Mouse (Mus musculus) layer of hippocampus, adult 18-20 months (tissue): ENCODE data around the gene Acss1. TPM values are rescaled to one million over a fixed set of nuclear protein-coding genes. Genes with fewer than 3 reads are reported as not detected.

Experiments
- DNase-seq, 2 experiments: peaks; one replicate each; pipeline ENCODE4 v3.0.0; 2022; ENCODE audit warnings: low spot score in 2 of 2
- total RNA-seq, 2 experiments: library from RNA; stranded (reverse); gene quantifications; 2 replicates each; pipeline ENCODE4 v1.2.3; 2021

Acss1 gene
- total RNA-seq, 2 experiments from 2014 or later, result 23.7 to 25.7 TPM

DNA sequence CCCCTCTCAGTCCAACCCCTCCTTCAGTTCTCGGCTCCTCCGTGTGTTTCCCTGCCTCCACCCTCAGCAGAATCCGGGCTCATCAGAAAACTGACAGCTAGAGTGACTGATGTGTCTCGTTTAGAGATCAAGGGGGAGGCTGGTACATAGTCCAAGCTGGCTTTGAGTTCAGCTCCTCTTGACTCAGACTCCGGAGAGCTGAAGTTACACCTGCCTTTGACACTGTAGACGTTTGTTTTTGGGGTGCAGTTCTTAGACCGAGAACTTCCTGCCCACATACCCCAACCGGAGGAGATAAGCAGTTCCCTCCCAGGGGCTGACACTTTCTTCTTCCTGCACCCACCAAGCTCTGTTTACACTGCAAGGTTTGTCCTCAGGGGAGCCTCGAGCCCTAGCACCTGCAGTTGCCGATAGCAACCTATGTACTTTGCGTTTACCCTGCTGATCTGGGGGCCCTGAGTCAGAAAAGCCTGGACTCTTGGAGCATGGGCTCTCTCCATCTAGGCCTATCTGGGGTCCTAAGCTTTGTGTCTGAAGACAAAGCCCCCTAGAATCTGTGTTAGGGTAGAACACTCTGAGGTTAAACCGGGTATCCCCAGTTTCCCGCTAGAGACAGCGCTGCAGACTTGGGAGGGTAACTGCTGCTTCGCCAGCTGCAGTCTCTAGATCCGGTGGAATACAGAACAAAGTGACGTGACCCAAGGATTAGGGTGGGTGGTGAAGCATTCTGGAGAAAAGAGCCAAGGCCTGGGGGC, 1.1 kb downstream of the Acss1 start:
- DNase-seq, result no peak

DNA sequence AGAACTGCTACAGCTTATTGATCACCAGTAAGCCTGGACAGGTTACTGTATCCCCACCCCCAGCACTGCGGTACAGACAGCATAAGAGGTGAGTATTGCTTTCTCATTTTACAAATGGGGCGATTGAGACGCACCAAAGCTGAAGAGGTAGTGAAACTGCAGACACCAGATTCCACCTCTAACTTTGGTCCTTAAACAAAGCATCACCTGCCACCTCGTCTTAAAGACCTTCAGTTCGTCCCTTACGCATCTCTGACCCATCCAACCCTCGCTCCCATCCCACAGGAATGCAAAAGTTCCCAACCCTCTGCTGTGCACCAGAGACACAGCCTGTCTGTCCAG, 1.6 kb downstream of the Acss1 start:
- DNase-seq, result no peak

DNA sequence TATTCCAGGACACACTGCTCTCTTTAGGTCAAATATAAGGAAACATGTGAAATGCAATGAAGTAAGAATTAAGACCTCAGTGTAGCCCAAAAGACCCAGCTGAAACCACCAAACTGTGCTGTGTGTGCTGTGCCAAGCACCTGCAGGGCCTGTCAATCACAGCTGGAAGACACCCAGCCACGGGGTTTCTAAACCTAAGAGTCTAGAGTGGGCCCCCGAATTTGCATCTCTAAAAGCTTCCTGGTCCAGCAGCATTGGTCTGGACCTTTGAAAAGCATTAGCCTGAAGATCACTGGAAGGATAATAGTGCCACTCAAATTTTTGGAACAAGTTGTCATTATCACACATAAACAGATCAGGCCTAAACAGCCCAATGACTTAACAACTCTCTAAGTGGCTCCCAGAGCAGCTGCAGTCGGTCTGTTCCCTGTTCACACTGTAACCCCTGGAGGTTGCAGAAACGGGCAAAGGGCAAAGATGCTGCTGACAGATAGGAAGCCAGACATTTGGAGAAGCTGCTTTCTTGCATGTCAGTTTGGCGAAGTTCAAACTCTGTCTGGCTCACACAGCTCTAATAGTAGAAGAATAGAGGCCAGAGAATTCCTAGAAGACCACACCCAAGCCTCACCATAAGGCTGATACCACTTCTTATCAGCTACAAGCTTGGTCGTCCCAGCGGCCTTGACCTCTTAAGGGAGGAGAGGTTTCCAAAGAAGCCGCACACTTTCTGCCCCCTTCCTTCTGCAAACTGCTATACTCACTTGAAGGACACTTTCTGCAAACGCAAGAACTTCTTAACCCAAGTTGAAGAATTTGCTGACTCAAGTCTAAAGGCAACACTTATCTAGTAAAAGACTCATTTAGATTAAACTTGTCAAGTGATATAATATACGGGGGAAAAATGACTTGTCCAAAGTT, 2.5 kb downstream of the Acss1 start:
- no peak for DNase-seq

DNA sequence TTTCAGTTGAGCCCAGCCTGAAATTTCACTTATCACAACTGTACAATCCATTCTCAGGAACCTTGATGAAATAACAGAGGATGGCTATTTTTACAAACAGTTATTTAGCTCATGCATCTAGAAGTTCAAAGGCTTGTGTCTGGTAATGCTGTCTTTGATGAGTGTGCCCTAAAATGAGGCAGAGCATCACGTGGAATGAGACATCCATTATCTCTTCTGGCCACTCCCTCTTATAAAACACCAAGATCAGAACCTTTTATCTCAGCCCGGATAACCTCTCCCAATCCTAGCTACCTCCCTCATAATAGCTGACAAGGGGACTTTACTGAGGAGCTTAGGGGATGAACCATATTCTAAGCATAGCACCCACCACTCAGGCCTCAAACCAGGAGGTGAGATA, 3.3 kb downstream of the Acss1 start:
- DNase-seq, result no peak

DNA sequence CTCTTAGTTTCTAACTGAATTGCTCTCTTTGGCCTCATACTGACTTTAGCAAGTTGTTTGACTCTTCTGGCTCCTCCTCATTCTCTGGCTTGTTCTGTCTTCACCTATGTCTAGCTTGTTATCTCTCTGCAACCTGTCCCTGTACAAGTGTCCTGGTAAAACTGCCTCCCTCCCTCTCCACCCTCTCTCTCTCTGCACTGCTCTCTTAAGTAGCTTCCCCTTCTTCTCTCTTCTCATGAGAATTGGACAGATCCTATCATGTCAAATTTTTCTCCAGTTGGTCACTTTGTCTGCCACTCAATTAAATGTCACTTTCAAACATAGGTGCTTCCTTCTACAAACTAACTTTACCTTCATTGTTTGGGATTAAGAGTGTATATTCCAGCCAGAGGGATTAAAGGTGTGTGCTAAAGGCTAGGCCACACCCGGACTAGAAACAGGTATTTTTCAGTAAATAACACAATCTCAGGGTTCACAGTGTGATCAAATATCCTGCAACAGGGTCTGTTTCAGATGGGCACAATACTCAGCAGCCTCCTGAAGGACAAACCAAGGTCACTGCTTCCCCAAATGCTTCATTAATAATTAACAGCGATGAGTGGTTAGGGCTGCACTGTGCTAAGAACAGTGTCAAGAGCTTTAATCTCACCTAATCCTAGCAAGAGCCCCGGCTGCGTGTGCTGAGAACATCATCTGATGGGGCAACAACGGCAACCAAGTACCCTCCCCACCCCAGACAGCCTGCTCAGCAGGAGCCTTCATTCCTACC, 4.0 kb downstream of the Acss1 start:
- no peak for DNase-seq

DNA sequence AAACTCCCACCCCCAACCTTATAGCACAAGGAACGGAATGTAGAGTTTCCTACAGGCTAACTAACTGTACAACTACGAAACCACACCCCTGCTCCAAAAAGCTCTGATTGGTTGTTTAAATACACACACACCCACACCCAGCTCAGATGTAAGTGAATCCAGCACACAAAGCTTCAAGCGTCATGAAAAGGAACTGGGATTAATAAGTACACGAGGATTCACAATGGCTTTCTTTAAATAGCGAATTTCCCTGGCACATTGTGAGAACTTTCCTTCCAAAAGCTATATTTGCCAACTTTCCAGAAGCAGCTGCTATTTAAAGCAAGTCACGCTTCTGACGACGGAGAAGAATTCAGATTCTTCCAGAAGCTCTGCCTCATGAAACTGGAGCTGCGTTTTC, 5.0 kb downstream of the Acss1 start:
- DNase-seq, result peak in 1 of 2 experiments; percentile 69

DNA sequence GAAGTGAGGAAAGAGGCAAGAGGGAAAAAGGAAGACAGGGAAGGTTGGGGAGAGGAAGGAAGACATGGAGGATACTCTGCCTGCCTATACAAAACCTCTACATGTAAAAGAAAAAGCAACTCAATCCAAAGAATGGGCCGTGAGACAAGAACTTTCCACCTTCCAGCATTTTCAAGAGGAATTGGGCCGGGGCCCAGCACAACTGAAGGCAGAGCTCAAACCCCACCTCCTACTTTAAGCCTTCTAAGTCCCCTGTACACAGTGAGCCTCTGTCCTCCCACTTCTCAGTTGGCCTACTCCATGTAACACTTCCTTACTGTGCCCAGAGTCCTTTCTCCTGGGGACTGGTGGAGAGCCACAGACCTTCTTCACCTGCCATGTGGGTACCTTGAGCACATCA, 6.3 kb downstream of the Acss1 start:
- no peak for DNase-seq

DNA sequence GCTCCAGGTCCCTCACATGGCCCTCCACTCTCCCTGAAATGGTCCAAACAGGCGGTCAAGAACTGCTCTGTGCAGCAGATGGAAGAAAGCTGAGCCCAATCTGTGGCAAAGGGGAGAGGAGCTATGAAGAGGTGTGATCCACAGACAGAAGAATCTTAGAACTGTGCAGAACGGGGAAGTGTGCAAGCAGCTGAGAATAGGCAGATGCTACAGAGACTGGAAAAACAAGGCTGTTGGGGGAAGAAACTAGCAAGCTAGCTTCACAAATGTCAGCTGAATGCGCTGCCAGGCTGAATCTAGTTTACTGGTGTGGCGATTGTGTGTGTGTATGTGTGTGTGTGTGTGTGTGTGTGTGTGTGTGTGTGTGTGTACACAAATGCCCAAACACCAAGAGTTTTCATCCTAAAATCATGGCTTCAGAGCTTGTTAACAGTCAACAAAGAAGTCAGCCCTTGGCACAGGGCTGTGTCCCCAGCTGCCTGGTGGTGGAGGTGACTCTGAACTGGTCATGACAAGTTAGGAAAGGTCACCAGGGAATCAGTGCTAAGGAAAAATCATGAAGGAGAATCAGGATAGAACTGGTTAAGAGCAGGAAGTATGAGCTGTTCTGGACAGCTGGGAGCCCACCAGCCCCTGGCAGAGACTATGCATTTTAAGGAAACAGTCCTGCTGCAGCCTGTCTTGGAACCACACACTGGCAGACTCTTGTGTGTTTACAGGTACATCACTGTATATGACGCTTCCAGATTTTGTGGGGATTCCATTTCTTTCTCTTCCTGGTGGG, 7.4 kb downstream of the Acss1 start:
- no peak for DNase-seq

DNA sequence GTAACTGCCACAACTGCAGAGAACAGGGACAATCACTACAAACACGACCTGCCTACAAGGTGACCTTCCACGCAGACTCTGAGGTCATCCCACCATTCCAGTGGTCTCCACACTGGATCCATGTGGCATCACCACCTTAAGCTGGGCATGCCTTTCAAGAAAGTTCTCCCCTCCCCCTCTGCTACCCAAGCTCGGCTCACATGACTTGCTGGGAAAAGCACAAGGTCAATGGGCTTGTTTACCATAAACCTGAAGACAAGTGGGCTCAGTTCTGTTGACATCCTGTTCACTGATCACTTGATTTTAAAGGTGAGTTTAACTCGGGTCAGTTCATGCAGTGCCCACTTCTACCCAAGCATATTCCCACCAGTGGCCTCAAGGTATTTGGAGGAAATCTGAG, 8.3 kb downstream of the Acss1 start:
- DNase-seq, result no peak

DNA sequence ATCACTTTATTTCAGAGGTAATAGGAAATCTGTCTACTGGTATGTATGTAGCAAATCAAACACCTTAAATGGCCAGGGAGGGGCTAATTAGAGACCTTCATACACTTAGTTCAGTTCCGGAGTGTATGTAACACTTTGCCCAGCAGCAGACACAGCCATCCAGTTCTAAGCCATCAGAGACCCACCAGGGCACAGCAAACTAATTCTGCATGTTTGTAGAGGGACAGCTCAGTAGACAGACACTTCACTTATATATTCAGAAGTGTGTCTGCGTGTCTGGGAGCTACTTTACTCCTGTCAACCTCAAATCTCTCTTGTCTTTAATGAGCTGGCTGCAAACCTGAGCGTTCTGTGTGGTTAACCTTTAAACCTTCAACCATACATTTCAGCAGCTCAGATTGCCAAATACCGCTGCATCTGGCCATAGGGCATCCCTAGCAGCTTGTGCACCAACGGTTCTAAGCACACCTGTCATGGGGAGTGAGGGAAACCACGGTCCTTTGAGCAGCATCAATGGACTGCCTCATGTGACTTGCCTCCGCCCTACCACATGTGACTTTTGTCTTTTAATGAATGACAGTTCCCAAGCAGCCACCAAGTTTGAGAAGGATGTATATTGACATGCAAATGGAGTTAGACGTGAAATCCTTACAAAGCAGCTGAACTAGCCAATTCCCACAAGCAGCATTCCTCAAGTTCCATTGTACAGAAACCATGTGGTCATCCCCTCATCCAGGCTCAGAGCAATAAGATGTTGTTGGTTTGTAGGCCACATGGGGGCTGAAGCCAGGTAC, 11.1 kb downstream of the Acss1 start:
- no peak for DNase-seq

DNA sequence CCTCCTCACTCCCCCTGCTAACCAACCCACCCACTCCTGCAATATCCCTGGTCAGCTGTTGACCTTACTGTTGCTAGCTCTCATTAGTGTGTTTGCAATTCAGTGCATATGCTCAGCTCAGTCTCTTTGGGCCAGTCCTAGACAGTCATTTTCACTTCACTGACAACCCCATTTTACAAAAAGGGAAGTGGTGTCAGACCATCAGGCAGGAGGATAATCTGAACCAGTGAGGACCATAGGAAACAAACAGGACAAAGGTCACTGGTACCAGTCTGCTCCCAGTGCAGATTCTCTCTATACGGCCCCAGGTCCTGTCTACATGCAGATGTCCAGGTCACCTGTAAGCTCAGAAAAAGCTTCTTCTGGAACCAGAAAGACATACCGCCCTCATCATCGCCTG, 12.2 kb downstream of the Acss1 start:
- no peak for DNase-seq

DNA sequence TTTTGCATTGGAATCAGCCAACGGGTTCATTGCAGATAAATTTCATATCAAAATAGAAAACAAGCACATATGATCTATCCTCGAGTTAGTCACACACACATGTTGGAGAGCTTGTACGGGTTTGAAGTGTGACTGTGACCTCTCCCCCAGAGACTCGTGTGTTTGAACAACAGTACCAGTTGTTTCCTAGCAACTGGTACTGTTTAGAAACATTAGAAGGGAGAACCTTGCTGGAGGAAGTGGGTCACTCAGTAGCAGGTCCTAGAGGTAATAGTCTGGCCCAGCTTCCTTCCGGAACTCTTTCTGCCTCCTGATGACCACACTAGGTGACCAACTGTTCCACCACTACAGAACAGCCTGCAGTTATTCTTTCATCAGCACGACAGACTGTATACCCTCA, 13.0 kb downstream of the Acss1 start:
- DNase-seq, result no peak

DNA sequence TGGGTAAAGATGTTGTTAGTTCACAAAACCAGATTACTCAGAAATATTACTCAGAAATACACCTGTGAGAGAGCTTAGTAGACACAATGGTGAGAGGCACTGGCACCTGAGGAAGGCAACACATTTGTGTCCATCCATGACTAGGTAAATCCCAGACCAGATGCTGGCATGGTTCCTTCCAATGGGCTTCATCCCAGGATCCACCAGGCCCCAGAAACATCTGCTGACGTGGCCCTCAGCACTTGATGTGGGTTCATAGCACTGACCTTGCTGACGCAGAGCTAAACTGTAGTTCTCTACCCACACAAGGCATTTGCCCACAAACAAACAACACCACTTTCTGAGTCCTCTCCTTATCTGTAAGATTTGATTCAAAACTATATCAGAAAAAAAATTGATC, 13.5 kb downstream of the Acss1 start:
- no peak for DNase-seq

DNA sequence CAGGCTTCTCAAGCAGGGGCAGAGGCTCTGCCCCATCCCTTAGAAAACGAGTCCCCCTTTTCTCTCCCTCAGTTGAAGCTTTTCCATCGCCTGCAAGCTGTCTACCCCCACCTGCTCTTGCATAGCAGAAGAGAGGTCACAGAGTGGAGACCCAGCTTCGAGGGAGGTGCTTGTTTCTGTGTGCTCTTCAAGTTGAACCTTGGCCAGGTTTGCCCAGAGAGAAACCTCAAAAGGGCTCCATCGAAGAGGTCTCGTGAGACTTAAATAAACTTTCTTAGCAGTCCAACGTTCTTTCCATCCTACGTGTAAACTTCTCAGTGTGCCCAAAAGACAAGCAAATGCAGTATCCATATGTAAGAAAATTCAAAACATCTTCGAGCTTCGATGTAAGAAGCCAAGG, 16.9 kb downstream of the Acss1 start:
- no peak for DNase-seq

DNA sequence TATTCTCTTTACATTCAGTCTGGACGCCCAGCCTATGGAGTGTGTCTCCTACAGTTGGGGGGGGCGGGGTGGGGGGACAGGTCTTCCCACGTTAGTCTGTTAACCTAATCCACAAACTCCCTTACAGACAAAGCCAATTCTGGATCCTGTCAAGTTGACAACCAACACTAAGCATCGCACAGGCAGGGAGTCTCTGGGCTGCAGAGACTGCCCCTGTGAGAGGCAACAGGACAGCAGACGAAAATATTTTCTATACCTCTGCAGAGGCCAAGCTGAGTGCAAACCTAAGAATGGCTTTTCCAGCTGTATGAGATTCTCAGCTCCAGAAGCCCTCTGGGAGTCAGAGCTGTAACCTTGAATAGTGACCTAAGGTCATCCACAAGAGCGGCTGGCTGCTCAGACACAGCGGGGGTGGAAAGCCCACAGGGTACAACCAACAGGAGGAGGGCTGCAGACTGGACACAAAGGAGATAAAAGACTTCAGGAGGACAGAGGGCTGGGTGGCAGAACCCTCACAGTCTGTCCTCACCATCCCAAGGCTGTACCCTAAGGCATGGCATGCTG, 17.7 kb downstream of the Acss1 start:
- DNase-seq, result no peak

DNA sequence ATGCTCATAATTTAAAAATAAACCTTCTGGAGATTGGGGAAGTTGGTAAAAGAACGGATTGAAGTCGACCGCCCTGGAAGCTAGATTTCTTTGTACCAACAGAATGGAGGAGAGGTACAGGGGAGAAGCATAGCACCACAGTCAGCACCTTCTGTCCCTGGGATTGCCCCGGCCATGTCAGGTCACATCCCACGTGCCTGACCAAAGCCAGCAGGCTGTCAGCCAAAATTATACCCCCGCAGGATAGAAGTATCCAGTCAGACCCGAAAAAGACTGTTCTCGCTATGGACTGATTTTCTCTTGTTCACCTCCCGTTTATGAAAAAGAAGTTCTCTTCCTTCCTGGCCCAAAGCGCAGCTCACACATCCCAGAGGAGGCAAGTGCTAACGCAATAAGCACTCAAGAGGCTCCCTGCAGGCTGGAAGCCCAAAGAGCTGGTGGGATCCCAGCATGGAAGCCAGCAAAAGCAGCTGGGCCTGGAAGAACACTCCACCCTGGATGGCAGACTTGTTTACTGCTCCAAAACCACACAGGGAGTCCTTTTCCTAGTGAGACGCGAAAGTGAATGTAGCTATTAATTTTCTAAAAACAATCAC, 19.9 kb downstream of the Acss1 start:
- peak in 1 of 2 experiments; percentile 30 for DNase-seq

DNA sequence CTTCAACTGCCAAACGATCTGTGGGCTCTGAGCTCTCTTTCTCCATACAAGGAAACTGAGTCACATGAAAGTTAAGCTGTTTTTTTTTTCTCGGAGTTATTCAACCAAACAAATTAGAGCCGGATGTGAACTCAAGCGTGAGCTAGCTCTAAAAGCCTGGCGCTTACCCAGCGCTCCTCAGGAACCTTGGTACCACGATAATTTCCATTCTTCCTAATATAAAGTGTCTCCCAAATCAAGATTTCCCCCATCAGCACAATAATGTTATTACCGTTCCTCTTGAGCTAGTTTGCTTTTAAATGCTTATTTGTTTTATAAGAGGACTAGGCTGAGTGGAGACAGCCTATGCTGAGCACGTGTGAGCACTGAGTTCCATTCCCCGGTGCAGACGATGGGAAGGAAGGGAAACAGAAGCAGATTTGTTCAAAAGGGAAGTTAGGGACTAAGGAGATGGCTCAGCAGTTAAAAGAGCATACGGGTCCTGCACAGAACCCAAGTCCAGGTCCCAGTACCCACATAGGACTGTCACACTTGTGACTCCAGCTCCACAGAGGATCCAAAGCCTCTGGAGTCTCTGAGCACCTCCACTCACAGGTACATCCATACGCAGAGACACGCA, 20.5 kb downstream of the Acss1 start:
- no peak for DNase-seq

DNA sequence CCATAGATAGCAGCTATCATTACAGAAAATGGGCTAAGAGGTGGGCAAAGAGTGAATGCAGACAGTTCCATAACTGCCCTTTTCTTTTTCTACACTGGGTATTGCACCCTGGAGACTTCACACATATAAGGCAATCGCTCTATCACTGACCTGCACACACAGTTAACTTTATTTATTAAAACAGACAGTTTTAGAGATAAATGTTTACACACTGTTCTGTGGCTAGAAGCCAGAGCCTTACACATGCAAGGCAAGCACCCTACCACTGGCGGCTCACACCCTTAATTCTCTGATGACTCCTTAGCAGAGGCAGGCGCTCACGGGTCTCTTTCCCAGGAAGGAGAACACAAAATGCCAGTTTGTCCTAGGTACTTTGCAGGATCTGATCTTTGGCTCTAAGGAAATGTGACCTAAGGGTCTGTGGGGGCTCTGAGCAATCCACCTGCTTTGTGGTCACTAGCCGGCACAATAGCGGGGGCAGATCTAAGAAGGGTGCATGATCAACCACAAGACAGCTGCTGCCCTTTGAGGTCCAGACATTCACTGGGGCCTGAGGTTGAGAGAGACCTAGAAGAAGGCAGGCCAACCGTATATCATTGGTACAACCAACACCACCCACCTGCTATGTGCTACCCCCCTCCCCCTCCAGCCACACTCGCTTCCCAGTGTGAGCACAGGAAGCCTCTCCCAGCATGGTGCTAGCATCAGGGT, 21.7 kb downstream of the Acss1 start:
- no peak for DNase-seq
